Mouse (Mus musculus) neural tube, embryonic 15.5 days (tissue): ENCODE data around the gene Pkd2. TPM values are rescaled to one million over a fixed set of nuclear protein-coding genes. Genes with fewer than 3 reads are reported as not detected.
"Not testable (repeated sequence)": the region's sequence is repeated elsewhere in the genome, so short reads cannot be mapped to it uniquely, and the experiment has no call there.

Experiments
- ATAC-seq: fragments of 200-750 bp; cut with Nextera tagmentation; 2 replicates; pipeline ENCODE4 v1.8.0; 2017; ENCODE audit warnings: mild to moderate bottlenecking, moderate TSS enrichment, moderate library complexity; ENCODE audit not compliant: low FRiP score
- H3K27ac ChIP-seq: fragments of 300-500 bp; sonication (generic); replicated peaks from 2 replicates; pipeline ENCODE4 v1.5.1; 2015; ENCODE audit warnings: mild to moderate bottlenecking, inconsistent platforms
- H3K27me3 ChIP-seq: fragments of 300-500 bp; sonication (generic); replicated peaks from 2 replicates; pipeline ENCODE4 v1.6.1; 2015; ENCODE audit warnings: inconsistent platforms
- H3K36me3 ChIP-seq: fragments of 300-500 bp; sonication (generic); 2 replicates; pipeline ENCODE4 v1.6.1; 2015; ENCODE audit warnings: inconsistent platforms
- H3K4me1 ChIP-seq: fragments of 300-500 bp; sonication (generic); 2 replicates; pipeline ENCODE4 v1.6.1; 2015; ENCODE audit warnings: inconsistent platforms
- H3K4me2 ChIP-seq: fragments of 300-500 bp; sonication (generic); 2 replicates; pipeline ENCODE4 v1.6.1; 2015; ENCODE audit warnings: inconsistent platforms, mild to moderate bottlenecking, moderate library complexity
- H3K4me3 ChIP-seq: fragments of 300-500 bp; sonication (generic); replicated peaks from 2 replicates; pipeline ENCODE4 v1.5.1; 2015; ENCODE audit warnings: mild to moderate bottlenecking, inconsistent platforms
- H3K9ac ChIP-seq: fragments of 300-500 bp; sonication (generic); replicated peaks from 2 replicates; pipeline ENCODE4 v1.6.1; 2015; ENCODE audit warnings: mild to moderate bottlenecking, inconsistent platforms
- H3K9me3 ChIP-seq: fragments of 300-500 bp; sonication (generic); replicated peaks from 2 replicates; pipeline ENCODE4 v1.6.1; 2016; ENCODE audit warnings: inconsistent platforms
- WGBS: fragments of 180-500 bp; shearing (Covaris S2); methylation state at CpG from one replicate; pipeline ENCODE4 v1.1.7; 2015; ENCODE audit warnings: mixed read lengths; 5-methylcytosine and 5-hydroxymethylcytosine counted together
- polyA plus RNA-seq: library from polyadenylated mRNA; unstranded; fragments of >200 nt; fragmentation: Nextera tagmentation; extraction: Ambion mirVana; gene quantifications from 2 replicates; pipeline ENCODE4 v1.2.1, GENCODE M21; 2015

Pkd2 gene
- polyA plus RNA-seq, 1 experiment from 2014 or later: 8.7 TPM

DNA sequence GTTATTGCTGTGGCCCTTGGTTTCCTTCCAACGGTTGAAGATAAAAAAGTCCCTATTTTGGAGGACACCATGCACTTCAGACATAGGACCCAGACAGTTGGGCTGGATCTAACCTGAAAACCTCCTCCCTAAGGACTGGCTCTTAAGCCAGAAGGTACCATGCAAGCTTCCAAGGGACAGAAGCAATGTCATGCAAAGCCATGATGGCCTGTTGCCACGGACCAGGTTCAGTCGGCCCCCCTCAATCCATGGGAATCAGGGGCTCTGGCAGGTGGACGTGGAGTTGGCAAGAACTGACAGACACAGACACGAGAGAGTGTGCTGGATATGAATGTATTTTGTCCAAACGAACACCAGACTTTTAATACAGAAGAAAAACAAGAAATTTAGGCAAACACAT, 16.9 kb upstream of the Pkd2 start:
- Histone ChIP-seq H3K27me3 (no peaks in the 10 kb centered on the region), H3K9ac (no peak overlapping the region), H3K4me1 (0 out of 2 replicates have a peak, but pooled peaks cover 2% of the 10 kb centered on the region), H3K27ac (no peak overlapping the region), H3K4me3 (no peak overlapping the region), H3K4me2 (no peak overlapping the region), H3K36me3 (no peaks in the 10 kb centered on the region), H3K9me3 (no peaks in the 10 kb centered on the region)
- WGBS: 72% methylated on average over 6 of the region's 6 CpGs
- ATAC-seq: no peak

DNA sequence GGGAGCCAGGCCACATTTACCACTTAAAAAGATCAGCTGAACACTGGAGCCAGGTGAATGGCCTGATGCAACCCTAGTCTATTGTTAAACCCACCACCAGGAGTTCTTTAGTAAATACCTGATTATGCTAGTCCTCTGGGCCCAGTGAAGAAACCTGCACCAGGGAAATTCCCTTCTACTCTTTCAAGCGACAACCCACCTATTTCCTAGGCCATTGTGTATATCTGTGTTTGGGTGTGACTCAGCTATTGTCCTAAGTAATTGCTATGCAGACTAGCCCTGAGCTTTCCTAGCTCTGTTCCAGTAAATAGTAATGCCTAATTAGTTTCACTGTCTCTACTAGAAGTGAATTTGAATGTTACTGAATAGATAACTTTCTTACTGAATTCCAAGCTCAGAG, 16.4 kb upstream of the Pkd2 start:
- Histone ChIP-seq H3K27me3 (no peaks in the 10 kb centered on the region), H3K9ac (no peak overlapping the region), H3K36me3 (no peaks in the 10 kb centered on the region), H3K9me3 (no peaks in the 10 kb centered on the region), H3K4me3 (no peak overlapping the region), H3K4me1 (0 out of 2 replicates have a peak, but pooled peaks cover 2% of the 10 kb centered on the region), H3K4me2 (no peak overlapping the region), H3K27ac (no peak overlapping the region)
- 64% methylated on average over 1 of the region's 1 CpGs for WGBS
- ATAC-seq: no peak

DNA sequence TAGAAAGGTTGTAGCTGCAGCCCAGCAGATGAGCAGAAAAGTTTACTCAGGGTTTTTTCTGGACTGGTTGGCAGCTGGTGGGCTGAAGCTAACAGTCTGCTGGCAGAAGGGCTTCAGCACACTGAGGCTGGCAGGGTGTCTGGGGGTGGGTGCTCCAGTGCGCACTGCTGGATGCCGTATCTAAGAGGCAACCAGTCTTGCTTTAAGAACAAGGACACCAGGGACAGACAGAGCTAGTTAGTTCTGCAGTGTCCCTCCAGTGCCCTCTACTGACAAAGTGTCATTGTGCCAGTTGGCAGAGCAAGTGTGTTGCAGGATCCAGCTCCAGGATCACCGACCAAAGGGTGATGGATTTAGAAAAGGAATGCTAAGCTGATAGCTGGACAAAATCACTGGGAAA, 13.1 kb upstream of the Pkd2 start:
- WGBS: 5% methylated on average over 3 of the region's 3 CpGs
- Histone ChIP-seq H3K9ac (no peak overlapping the region), H3K9me3 (no peaks in the 10 kb centered on the region), H3K4me2 (no peak overlapping the region), H3K4me1 (peaks cover 10% of the 10 kb centered on the region), H3K4me3 (no peak overlapping the region), H3K36me3 (no peaks in the 10 kb centered on the region), H3K27me3 (no peaks in the 10 kb centered on the region), H3K27ac (no peak overlapping the region)
- ATAC-seq: peak; percentile 88

DNA sequence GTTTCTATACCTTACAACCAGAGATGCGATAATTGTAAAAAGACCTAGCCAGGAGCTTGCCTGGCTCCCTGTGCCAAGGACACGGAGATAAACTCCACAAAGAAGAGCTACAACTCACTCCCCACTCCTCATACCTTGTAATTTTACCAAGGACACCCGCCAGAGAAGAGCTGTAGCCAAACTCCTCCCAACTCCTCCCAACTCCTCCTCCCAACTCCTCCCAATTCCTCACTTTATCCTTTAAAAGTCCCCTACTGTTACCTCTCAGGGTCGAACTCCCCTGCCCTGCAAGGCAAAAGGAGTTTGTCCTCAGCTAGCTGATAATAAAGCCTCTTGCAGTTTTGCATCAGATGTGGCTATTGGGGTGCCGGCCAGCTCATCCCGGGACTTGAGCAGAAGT, 10.9 kb upstream of the Pkd2 start:
- not testable (repeated sequence) for ATAC-seq, H3K4me2 ChIP-seq, H3K27me3 ChIP-seq, H3K36me3 ChIP-seq, H3K27ac ChIP-seq, H3K4me3 ChIP-seq, H3K9ac ChIP-seq, H3K9me3 ChIP-seq
- 22% methylated on average over 6 of the region's 6 CpGs for WGBS
- H3K4me1 ChIP-seq: peaks cover 10% of the 10 kb centered on the region

DNA sequence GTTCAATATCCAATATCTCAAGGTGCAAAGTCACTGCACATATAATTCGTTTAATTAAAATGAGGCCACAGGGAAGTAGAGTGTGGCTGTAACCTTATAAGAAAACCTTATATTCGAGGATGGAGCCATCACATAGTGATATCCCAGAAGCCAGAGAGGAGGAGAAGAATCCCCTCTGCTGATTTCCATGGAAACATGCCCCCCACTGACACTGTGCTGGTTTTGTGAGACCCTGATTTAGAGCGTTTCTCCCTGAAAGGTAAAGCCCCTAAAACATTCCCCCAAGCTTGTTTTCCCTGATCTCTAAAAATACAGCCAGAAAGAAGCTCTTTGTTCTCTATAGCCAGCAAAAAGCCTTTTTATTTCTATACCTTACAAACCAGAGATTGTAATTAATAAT, 9.8 kb upstream of the Pkd2 start:
- H3K4me1 ChIP-seq: peaks cover 10% of the 10 kb centered on the region
- H3K9ac ChIP-seq: no peak overlapping the region
- 24% methylated on average over 3 of the region's 3 CpGs for WGBS
- H3K4me3 ChIP-seq: no peak overlapping the region
- no peaks in the 10 kb centered on the region for H3K9me3 ChIP-seq
- H3K27me3 ChIP-seq: no peaks in the 10 kb centered on the region
- H3K27ac ChIP-seq: no peak overlapping the region
- no peaks in the 10 kb centered on the region for H3K36me3 ChIP-seq
- no peak for ATAC-seq
- H3K4me2 ChIP-seq: no peak overlapping the region

DNA sequence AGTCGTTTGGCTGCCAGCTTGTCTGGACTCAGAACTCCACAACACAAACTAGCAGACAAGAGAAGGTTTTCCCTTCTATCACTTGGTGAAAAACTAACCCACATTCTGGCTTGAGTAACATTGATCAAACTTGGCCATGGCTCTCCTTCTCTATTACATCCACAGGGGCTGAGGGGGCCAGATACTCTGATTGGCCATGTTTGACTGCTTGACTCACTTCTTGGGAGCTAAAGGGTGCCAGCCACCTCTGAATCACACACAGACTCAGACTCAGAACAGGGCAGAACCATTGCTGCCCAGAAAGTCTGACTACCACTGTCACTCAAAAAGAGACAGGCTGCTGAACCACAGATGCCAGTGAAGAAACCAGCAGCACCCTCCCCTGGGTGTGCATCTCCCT, 6.2 kb upstream of the Pkd2 start:
- Histone ChIP-seq H3K4me3 (no peak overlapping the region), H3K4me2 (no peak overlapping the region), H3K27me3 (no peaks in the 10 kb centered on the region), H3K36me3 (peaks cover 8% of the 10 kb centered on the region; the same call in 1 of the 2 replicates), H3K9me3 (no peaks in the 10 kb centered on the region), H3K4me1 (peaks cover 8% of the 10 kb centered on the region), H3K9ac (no peak overlapping the region), H3K27ac (no peak overlapping the region)
- no peak for ATAC-seq
- WGBS: 78% methylated on average over 1 of the region's 1 CpGs

DNA sequence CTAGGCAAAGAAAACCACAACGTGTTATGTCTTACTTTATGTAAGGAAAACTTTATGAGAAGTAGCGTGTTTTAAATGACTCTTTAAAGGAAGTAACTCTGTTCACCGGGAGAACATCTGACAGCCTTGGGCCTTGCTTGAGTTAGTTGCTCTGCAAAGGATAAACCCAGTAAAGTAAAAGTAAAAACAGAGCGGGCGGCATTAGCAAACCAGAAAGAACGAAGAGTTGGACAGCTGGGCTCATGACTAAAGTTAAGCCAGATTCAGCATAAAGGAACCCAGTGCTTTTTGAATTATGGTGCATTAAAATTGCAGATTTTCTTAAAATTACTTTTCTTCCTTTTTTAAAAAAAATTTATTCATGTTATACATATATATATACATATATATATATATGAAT, 4.7 kb upstream of the Pkd2 start:
- Histone ChIP-seq H3K4me2 (no peak overlapping the region), H3K27ac (no peak overlapping the region), H3K9ac (no peak overlapping the region), H3K27me3 (no peaks in the 10 kb centered on the region), H3K36me3 (peaks cover 8% of the 10 kb centered on the region; the same call in 1 of the 2 replicates), H3K4me3 (no peak overlapping the region), H3K9me3 (no peaks in the 10 kb centered on the region), H3K4me1 (peaks cover 16% of the 10 kb centered on the region)
- 94% methylated on average over 6 of the region's 6 CpGs for WGBS
- no peak for ATAC-seq

DNA sequence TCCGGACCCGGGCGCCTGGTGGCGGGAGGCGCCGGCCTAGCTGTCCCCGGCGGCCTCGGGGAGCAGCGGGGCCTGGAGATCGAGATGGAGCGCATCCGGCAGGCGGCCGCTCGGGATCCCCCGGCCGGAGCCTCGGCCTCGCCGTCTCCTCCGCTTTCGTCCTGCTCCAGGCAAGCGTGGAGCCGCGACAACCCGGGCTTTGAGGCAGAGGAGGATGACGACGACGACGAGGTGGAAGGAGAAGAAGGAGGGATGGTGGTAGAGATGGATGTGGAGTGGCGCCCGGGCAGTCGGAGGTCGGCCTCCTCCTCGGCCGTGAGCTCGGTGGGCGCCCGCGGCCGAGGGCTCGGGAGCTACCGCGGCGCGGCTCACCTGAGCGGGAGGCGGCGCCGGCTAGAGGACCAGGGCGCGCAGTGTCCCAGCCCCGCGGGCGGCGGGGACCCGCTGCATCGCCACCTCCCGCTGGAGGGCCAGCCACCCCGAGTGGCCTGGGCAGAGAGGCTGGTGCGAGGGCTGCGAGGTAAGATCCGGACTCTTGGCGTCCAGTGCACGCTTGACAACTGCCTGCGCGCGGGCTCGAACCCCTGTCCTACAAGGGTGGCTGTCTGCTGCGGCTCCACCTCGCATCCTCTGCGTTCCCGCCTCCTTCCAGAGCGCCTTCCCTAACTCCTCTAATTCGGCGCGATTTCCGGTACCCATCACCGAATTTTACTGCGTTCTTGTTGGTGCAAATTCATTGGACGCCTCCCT, 631 bp downstream of the Pkd2 start:
- ATAC-seq: peak; percentile 81
- H3K9me3 ChIP-seq: no peaks in the 10 kb centered on the region
- H3K4me3 ChIP-seq: peak overlapping the region; percentile 84
- H3K36me3 ChIP-seq: peaks cover 12% of the 10 kb centered on the region; the same call in 1 of the 2 replicates
- H3K27me3 ChIP-seq: no peaks in the 10 kb centered on the region
- H3K4me2 ChIP-seq: peak overlapping the region; percentile 62
- H3K27ac ChIP-seq: peak overlapping the region; percentile 92
- WGBS: under 1% methylated on average over 75 of the region's 82 CpGs
- peaks cover 28% of the 10 kb centered on the region for H3K4me1 ChIP-seq
- H3K9ac ChIP-seq: peak overlapping the region; percentile 90

DNA sequence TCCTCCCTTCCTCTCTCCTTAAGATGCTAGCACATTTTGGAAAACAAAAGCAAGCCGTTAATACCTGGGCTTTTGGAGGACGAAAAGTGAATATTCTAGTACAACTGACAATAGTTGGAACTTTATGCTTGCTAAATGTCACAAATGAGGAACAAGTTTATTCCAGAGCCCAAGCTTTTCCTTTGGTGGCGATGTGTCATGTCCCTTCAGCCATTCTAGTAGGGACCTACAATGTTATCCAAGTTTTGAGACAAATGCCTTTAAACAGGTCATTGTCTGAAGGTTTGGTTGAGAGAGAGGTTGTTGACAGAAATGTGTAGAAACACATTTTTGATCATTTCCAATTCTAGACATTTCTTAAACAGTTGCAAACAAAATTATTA, 1.2 kb downstream of the Pkd2 start:
- 35% methylated on average over 3 of the region's 3 CpGs for WGBS
- Histone ChIP-seq H3K36me3 (peaks cover 16% of the 10 kb centered on the region), H3K4me3 (peak overlapping the region; percentile 84), H3K27ac (peak overlapping the region; percentile 92), H3K4me2 (peak overlapping the region; percentile 62), H3K9ac (peak overlapping the region; percentile 90), H3K4me1 (peaks cover 28% of the 10 kb centered on the region), H3K27me3 (no peaks in the 10 kb centered on the region), H3K9me3 (no peaks in the 10 kb centered on the region)
- no peak for ATAC-seq

DNA sequence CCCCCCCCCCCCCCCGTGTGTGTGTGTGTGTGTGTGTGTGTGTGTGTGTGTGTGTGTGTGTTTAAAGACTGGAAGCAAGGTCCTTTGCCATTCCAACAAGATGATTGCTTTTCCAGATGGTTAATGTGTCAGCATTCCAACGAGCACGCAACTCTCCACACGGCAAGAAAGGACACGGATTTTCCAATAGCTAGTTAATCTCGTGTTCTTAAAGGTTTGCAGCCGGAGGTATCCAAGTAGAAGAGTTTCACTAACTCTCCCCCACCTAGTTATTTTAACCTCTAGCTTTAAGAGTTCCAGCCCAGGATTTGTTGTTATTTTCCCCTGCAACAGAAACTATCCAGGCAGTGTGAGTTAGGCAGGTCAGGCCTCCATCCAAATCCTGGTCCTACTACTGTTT, 1.6 kb downstream of the Pkd2 start:
- WGBS: 27% methylated on average over 6 of the region's 7 CpGs
- H3K36me3 ChIP-seq: peaks cover 20% of the 10 kb centered on the region
- no peaks in the 10 kb centered on the region for H3K27me3 ChIP-seq
- ATAC-seq: no peak
- peaks cover 29% of the 10 kb centered on the region for H3K4me1 ChIP-seq
- no peak overlapping the region for H3K9ac ChIP-seq
- no peaks in the 10 kb centered on the region for H3K9me3 ChIP-seq
- H3K4me3 ChIP-seq: peak overlapping the region; percentile 84
- peak overlapping the region; percentile 62 for H3K4me2 ChIP-seq
- H3K27ac ChIP-seq: 0 out of 2 replicates have a peak overlapping the region, but pooled peaks have one; percentile 92

DNA sequence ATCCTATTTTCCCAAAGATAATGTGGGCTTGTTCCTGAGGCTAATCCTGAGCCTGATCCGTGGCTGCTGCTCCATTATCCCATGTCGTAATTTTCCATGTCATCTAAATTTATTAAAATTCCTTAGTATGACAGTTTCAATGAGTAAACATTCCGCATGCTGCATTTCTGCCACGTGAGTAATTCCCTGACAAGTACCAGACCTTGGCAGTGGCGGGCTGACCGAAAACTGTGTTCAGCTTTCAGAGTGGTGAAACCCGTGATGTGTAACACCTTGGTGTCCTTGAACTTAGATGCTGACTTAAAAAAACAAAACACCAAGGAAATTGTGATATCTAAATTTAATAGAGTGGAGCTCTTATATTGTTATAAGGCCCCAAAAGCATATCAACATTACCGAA, 6.0 kb downstream of the Pkd2 start:
- no peak for ATAC-seq
- no peak overlapping the region for H3K4me3 ChIP-seq
- H3K9me3 ChIP-seq: no peaks in the 10 kb centered on the region
- H3K4me1 ChIP-seq: peaks cover 19% of the 10 kb centered on the region; the same call in 1 of the 2 replicates
- no peaks in the 10 kb centered on the region for H3K27me3 ChIP-seq
- H3K27ac ChIP-seq: no peak overlapping the region
- no peak overlapping the region for H3K4me2 ChIP-seq
- peaks cover 38% of the 10 kb centered on the region for H3K36me3 ChIP-seq
- no peak overlapping the region for H3K9ac ChIP-seq
- WGBS: 89% methylated on average over 8 of the region's 8 CpGs

DNA sequence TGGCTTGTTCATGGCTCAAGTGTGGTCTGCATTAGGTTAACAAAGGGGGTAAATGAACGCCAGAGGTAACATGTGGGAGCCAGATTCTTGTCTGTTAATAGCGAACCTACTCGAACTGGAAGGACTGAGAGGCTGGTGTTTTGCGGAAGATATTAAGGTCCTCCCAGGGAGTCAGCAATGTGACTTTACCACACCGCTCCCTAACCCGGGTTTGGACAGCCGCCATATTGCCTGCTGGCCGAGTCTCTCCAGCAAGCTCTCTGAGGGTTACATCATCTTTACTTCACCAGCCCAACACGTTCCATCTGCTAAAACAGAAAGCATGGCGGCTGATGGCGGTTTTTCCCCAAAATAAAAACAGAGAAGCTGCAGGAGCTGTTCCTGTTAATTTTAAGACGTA, 6.5 kb downstream of the Pkd2 start:
- Histone ChIP-seq H3K4me2 (no peak overlapping the region), H3K27me3 (no peaks in the 10 kb centered on the region), H3K9ac (no peak overlapping the region), H3K36me3 (peaks cover 42% of the 10 kb centered on the region), H3K4me1 (peaks cover 17% of the 10 kb centered on the region; the same call in 1 of the 2 replicates), H3K9me3 (no peaks in the 10 kb centered on the region), H3K27ac (no peak overlapping the region), H3K4me3 (no peak overlapping the region)
- no peak for ATAC-seq
- WGBS: 82% methylated on average over 12 of the region's 12 CpGs
